Mouse (Mus musculus) frontal cortex, adult 2 months (tissue): ENCODE data around the gene Sult2a4. TPM values are rescaled to one million over a fixed set of nuclear protein-coding genes. Genes with fewer than 3 reads are reported as not detected.
"Not testable (repeated sequence)": the region's sequence is repeated elsewhere in the genome, so short reads cannot be mapped to it uniquely, and the experiment has no call there.

ENCODE experiments used
- DNase-seq, 2 experiments: peaks; one replicate each; pipeline ENCODE4 v3.0.0; 2022; ENCODE audit warnings: low spot score in 1 of 2; ENCODE audit errors: extremely low spot score in 1 of 2
- polyA plus RNA-seq: library from polyadenylated mRNA; depleted of rRNA; stranded (reverse); fragments of >200 nt; gene quantifications from 2 replicates; pipeline ENCODE4 v1.2.3, GENCODE M21; 2012; rRNA removed

Sult2a4 gene
- not detected in 2 replicates for polyA plus RNA-seq

GRCm38 (mm10) chr7:13989507-13989906, at the start of gene Sult2a4:
Gene Sult2a4 (minus strand): TSS chr7:13989607.
- DNase-seq = not testable (repeated sequence)

- DNase-seq = not testable (repeated sequence)
These were observed 41.4 kb upstream of the Sult2a4 start for GRCm38 (mm10) chr7:14030831-14031230.

- no peak for DNase-seq
These were observed 23.7 kb upstream of the Sult2a4 start for GRCm38 (mm10) chr7:14013083-14013482.

- not testable (repeated sequence) for DNase-seq
These were observed 21.3 kb upstream of the Sult2a4 start for GRCm38 (mm10) chr7:14010686-14011085.

Other genes with a start within 250 kb of the Sult2a4 start
- not detected in 2 replicates for gene Sult2a1, start 152.2 kb downstream of the Sult2a4 start, polyA plus RNA-seq
- gene Sult2a3, start 133.4 kb upstream of the Sult2a4 start, polyA plus RNA-seq = not detected in 2 replicates